Mouse (Mus musculus) lung, postnatal 0 days (tissue): Measurements from ENCODE around the gene Slc2a8.

Source experiments
- CTCF ChIP-seq: IDR thresholded peaks from 2 replicates; pipeline ENCODE4 v1.5.1; 2016; ENCODE audit warnings: antibody characterized with exemption, mild to moderate bottlenecking
- EP300 ChIP-seq: IDR thresholded peaks from 2 replicates; pipeline ENCODE4 v1.6.1; 2016; ENCODE audit warnings: antibody characterized with exemption, mild to moderate bottlenecking, control low read depth

- TF ChIP-seq EP300: no peak
- TF ChIP-seq CTCF: no peak
These were observed 602 bp downstream of the Slc2a8 start for GRCm38 (mm10) chr2:32981281-32981680.
